Mouse (Mus musculus) spleen, adult 18-20 months (tissue): ENCODE data around the gene Senp2.
"Not testable (repeated sequence)": the region's sequence is repeated elsewhere in the genome, so short reads cannot be mapped to it uniquely, and the experiment has no call there.

ENCODE experiments used
- DNase-seq, 2 experiments: peaks; one replicate each; pipeline ENCODE4 v3.0.0; 2022; ENCODE audit warnings: mixed read lengths in 2 of 2

The Senp2 gene

GRCm38 (mm10) chr16:22009099-22009584 lies at the start of gene Senp2:
Gene Senp2, plus strand, starts transcription at chr16:22009484.
- peak; percentile 98 to 100 for DNase-seq

- no peak for DNase-seq
Measured at GRCm38 (mm10) chr16:21965576-21965975, 43.7 kb upstream of the Senp2 start.

DNA sequence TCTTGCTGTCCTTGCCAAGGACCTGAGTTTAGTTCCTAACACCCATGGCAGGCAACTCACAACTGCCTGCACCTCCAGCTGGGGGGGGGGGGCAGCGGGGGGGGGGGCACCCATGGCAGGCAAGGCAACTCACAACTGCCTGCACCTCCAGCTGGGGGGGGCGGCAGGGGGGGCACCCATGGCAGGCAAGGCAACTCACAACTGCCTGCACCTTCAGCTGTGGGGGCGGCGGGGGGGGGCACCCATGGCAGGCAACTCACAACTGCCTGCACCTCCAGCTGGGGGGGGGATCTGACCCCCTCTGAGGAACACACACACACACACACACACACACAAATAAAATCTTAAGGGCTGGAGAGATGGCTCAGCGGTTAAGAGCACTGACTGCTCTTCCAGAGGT lies 39.4 kb upstream of the Senp2 start:
- no peak for DNase-seq

DNA sequence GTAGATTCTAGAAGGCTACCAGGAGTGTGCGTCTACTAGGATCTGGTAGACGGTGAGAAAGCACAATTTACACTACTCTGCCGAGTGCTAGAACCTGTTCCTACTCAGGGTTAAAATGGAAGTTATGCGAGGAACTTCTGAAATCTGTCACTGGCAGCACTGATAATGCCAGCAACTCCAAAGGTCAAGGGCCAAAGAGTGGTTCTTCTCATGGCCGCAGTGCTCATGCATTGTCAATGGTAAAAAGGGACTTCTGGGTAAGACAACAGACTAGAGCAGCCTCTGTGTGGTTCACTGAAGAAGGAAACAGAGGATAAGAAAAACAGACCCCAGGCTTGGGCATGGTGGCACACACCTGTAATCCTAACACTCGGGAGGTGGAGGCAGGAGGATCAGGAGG lies 38.7 kb upstream of the Senp2 start:
- DNase-seq, result no peak

DNA sequence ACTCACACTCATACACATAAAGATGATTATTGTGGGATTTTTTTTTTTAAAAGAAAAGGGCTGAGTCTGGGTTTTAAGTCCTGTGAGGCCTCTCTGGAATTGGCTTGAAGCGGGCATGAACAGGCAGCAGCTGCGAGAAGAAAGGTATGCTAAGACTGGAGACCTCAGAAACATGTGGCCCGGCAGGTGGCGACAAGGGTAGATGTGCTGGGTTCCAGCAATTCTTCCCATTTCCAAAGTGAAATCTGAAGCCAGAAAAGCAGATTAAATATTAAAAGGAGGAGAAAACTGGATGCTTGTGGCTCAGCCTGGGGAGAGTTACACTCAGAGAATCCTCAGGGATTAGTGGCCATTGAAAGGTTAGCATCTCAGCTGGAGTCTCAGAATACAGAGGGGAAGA lies 37.8 kb upstream of the Senp2 start:
- DNase-seq, result no peak

DNA sequence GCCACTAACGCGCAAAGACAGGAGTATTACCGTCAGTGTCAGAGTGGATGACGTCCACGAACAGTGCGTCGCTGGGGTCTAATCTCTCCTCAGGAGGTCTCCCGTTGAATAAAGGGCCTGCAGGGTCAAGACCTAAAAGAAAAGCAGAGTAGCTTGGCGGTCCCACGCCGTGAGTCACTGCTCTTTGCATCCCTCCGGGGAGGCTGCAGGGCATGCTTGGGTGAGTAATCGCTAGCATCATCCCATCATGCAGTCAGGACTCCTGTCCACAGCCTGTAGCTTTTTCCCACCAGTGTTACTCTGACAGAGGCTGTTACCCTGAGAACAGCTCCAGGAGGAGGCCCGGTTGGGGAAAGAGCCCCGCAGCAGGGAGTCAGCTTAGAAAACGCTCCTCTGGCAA lies 33.1 kb upstream of the Senp2 start:
- DNase-seq, result no peak

- no peak for DNase-seq
Measured at GRCm38 (mm10) chr16:21977347-21977746, 31.9 kb upstream of the Senp2 start.

- DNase-seq, result no peak
Measured at GRCm38 (mm10) chr16:21983146-21983545, 26.1 kb upstream of the Senp2 start.

GRCm38 (mm10) chr16:21983581-21983980 lies 25.7 kb upstream of the Senp2 start:
- no peak for DNase-seq

DNA sequence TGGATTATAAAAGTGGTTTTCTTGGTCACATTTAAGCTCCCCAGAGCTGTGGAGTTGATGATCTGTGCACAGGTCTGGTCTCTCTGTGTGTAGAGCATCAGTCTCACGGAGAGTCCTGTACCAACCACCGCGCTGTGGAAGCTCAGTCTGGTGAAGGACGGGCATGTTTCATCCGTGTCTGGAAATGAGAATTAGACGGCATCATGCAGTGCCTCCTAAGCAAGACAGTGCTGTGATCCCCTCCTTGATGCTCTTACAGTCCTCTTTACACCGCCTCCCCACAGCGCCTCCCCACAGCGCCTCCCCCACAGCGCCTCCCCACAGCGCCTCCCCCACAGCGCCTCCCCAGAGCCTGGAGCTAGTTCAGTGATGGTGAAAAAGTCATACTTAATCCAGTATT lies 25.2 kb upstream of the Senp2 start:
- DNase-seq, result no peak

- no peak for DNase-seq
Measured at GRCm38 (mm10) chr16:21986191-21986590, 23.1 kb upstream of the Senp2 start.

- no peak for DNase-seq
Measured at GRCm38 (mm10) chr16:21987956-21988355, 21.3 kb upstream of the Senp2 start.

- not testable (repeated sequence) for DNase-seq
Measured at GRCm38 (mm10) chr16:21990893-21991292, 18.4 kb upstream of the Senp2 start.

- no peak for DNase-seq
Measured at GRCm38 (mm10) chr16:21991774-21992173, 17.5 kb upstream of the Senp2 start.

GRCm38 (mm10) chr16:21995304-21995703 lies 14.0 kb upstream of the Senp2 start, which contains the start of gene Liph:
Gene Liph, minus strand, starts transcription at chr16:21995663.
- DNase-seq, result peak in 1 of 2 experiments; percentile 9

DNA sequence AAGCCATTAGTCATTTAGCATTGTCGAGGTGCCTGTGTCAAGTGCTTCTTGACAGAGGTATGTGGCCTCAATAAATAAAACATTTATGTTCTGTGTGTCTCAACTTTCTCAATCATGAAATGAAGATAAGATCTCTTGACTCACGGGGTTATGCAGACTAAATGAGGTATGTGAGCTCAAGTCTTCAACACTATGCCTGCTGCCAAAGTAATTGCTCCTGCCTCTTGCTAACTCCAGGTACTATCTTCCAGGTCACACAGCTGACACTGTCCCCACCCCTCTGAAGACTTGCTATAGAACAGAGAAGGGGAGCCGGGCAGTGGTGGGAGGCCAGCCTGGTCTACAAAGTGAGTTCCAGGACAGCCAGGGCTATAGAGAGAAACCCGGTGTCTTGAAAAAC lies 12.9 kb upstream of the Senp2 start:
- DNase-seq, result no peak

- no peak for DNase-seq
Measured at GRCm38 (mm10) chr16:21996881-21997641, 12.2 kb upstream of the Senp2 start.

DNA sequence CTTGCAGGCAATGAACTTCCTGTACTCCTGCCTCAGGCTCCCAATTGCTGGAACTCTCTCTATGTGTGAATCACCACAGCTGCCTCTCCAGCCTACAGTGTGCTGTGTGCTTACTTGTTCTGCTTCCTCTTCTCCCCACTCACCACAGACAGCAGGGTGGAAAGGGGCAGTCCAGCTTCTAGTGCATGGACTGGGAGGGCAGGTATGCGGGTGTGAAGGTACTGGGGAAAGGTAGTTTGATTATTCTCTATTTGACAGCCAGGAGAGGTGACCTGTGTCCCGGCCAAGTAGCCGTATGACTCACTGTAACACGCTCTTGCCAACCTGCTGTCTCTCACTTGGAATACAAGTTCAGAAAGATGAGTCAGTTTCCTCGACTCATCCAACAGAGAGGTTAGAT lies 11.2 kb upstream of the Senp2 start:
- DNase-seq, result no peak

GRCm38 (mm10) chr16:21999941-22000690 lies 9.2 kb upstream of the Senp2 start:
- no peak for DNase-seq

GRCm38 (mm10) chr16:22001172-22001571 lies 8.1 kb upstream of the Senp2 start:
- DNase-seq, result no peak

DNA sequence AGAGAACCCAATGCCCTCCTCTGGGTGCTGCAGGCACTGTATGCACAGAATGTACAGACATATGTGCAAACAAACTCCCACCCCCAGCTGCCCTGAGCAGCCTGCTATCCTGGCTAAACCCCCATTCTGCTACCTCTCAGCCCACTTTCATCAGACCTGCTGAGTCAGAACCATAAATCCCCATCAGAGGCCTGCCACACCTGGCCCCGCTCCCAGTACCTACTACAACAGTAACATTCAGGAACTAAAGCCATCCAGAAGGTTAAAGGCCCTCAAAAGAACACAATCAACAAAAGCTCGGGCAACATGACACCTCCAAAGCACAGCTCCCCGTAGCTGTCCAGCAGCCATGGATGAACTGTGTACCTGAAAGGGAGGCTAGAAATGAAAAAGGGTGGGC lies 7.7 kb upstream of the Senp2 start:
- DNase-seq, result no peak

DNA sequence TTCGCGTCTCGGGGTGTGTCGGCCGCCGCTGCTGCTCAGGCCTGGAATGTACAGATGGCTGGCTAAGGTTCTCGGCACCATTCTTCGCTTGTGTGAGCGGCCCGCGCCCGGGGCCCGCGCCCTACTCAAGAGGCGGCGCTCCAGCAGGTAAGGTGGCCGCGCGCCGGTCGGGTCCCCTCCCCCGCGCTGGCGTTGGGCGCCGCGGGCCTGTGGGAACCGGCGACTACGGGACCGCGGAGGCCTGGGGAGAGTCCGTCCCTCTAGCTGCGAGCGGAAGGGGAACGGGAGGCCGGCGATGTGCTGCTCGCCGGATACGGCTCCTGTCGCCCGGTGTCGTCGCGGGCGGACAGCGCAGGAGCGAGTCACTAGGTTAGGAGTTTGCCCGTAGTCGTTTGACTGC lies 312 bp downstream of the Senp2 start:
- no peak for DNase-seq

- no peak for DNase-seq
Measured at GRCm38 (mm10) chr16:22015569-22015968, 6.3 kb downstream of the Senp2 start.

DNA sequence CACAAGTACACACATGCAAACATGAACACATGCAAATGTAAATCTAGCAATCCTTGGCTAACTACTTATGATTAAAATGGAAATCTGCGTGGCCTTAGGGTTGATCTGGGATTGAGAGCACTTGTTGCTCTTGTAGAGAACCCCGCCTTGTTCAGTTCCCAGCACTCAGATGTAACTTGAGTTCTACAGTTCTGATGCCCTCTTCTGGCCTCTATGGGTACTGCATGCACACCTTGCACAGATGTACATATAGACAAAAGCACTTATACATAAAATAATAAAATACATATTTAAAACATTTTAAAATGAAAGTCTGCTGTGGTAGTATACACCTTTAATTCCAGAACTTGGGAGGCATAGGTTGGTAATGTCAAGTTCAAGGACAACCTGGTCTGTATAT lies 12.8 kb downstream of the Senp2 start:
- peak in 1 of 2 experiments; percentile 34 for DNase-seq
